Mouse (Mus musculus): ENCODE measurements around the gene Sag.

Gene Sag

GRCm38 (mm10) chr1:87892499-87892898, 89.0 kb downstream of the Sag start:
- no peak for DNase-seq (ENCODE audit: low spot score in 2 of 2)

GRCm38 (mm10) chr1:87893414-87893813, 89.9 kb downstream of the Sag start:
- no peak for DNase-seq (ENCODE audit: low spot score in 2 of 2)
